Mouse (Mus musculus) CH12.LX (cell line): Measurements from ENCODE around the gene Faxc.

ENCODE experiments used
- CTCF ChIP-seq, 2 experiments: IDR thresholded peaks in 1 of 2; conservative IDR thresholded peaks in 1 of 2; 2 replicates each; pipeline ENCODE4 v1.5.1; 2011 to 2012; ENCODE audit warnings: low read depth in 2 of 2, low read length in 2 of 2, improper control_type of control experiment in 1 of 2, inconsistent platforms in 1 of 2, mild to moderate bottlenecking in 1 of 2, moderate library complexity in 1 of 2
- RAD21 ChIP-seq: IDR thresholded peaks from 2 replicates; pipeline ENCODE4 v1.6.1; 2011; ENCODE audit warnings: low read depth, mild to moderate bottlenecking, low read length, improper control_type of control experiment, moderate library complexity
- USF1 ChIP-seq: IDR thresholded peaks from 2 replicates; pipeline ENCODE4 v1.6.1; 2014; ENCODE audit warnings: low read depth, mild to moderate bottlenecking, inconsistent platforms, low read length, improper control_type of control experiment

DNA sequence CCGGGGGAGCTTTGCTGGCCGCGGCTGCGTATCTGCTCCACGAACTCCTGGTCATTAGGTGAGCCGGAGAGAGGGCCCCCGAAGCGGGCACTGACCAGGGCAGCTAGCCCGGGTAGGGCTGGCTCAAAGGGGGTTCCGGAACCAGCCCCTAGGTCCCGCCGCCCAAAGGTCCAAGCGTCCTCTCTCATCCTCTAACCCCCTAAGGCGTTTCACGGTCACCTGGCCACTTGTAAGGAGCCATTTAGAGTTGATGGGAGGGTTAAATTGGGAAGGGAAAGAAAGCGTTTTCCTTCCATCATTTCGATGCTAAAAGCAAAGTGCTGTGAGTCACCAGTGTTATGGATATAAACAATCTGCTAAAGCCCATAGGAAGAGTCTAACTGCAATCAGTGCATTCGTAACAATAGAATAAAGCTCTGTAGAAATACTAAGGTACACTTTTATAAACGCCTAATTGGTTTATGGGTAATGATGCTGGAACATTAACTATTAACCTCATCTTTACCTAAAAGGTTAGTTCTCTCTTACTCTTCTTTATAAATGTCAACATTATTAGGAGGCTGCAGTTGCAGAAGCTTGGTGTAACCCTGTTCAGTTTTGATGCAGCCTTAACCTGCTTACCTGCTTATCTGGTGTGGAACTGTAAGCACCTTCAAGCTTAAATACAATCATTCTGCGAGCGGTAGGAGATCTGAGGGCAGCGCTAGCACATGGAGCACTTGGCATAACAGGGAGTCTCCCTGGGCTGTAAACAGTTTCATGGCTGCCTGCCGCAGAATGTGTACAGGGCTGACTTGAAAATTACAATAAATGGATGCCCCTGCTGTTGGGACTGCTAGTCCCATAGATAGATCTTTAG lies 872 bp downstream of the Faxc start:
- TF ChIP-seq USF1, result no peak
- TF ChIP-seq RAD21, result no peak
- TF ChIP-seq CTCF (conservative IDR thresholded peaks at IDR 0.05 in 1 of 2, IDR thresholded peaks at IDR 0.05 in 1 of 2; ENCODE audit: low read depth in 2 of 2, low read length in 2 of 2), result no peak
